Mouse (Mus musculus): Measurements from ENCODE around the gene Gm32802.
"Not testable (repeated sequence)": the region's sequence is repeated elsewhere in the genome, so short reads cannot be mapped to it uniquely, and the experiment has no call there.

Gene Gm32802

DNA sequence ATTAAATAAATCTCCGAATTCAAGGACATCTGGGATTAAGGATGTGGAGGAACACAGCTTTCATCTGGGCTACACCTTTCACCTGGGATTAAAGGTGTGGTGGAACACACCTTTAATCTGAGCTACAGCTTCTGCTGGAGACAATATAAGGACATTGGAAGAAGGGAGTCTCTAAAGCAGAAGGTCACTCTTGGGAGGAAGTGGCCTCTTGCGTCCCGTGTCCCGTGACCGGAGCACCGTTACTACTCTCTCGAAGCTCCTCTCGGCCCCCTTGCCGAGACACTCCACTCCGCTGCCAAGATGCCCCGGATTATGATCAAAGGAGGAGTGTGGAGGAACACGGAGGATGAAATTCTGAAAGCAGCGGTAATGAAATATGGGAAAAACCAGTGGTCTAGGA is at the start of gene Gm32802:
Gene Gm32802 (plus strand): TSS at position 301 of the 400 bp plus-strand sequence.
- DNase-seq, result not testable (repeated sequence)

DNA sequence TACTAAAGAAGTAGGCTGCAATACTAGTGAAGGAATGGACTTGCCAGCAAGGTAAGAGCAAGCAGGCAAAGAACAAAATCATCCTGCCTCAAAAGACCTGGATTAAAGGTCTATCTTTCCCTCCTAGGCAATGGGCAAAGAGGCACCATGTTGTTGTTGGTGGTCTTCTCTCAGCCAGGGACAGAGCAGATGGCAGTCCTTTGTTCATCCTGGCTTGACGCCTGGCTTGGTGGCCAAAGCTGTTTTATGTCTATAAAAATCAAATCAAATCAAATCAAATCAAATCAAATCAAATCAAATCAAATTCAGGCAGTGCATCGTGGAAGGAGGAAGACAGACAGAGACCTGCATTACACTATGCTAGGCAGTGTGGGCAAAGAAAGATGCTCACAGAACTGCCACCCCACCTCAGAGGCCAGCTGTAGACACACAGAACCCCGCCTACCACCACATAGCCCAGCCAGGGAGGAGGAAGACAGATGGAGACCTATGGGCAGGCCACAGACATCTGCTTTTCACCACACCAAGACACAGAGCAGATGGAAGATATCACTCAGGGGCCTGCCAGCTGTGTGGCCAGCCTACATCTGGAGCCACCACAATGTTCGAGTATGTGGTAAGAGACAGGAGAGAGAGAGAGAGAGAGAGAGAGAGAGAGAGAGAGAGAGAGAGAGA is 42.6 kb upstream of the Gm32802 start:
- not testable (repeated sequence) for DNase-seq

DNA sequence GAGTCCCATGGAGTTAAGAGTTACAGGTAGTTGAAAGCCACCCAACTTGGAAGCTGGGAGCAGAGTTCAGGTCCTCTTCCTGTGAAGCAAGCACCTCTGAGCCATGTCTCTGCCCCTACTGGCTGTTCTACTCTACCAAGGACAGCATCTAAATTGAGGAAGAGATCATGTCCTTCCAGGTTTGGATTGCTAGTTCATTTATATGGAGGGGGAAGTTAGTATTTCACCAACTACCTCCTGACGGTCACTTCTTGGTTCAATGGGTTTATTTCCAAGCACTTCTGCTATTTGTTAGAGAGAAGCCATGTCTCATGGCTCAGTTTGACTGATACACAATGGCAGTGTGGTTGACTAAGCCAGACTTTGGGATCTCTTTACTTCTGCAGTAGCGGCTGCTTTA is 30.9 kb upstream of the Gm32802 start:
- DNase-seq, result not testable (repeated sequence)

DNA sequence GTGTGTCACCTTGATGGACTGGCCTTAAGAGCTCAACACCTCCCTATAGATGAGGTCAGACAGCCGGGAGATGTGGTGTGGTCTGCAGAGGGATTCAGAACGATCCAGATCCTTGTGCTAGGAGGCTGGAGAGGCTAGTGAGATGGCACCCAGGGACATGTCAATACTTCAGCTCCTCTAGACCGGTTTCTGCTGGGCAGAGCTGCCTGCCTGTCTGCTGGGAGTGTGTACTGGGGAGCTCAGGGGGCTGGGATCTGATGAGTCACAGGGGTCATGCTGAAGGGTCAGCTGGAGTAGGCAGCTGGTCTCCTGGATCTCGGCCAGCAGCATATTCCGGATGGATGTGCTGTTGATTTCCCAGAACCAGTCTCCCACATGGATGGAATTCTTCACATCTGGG is 25.9 kb upstream of the Gm32802 start:
- DNase-seq, result not testable (repeated sequence)

- not testable (repeated sequence) for DNase-seq
Observed at GRCm38 (mm10) chr10:118240680-118241079, 17.8 kb upstream of the Gm32802 start, which contains the start of gene Gm32717. Gene Gm32717 (minus strand): TSS chr10:118240780.

- peak in 1 of 2 experiments; percentile 4 for DNase-seq
Observed at GRCm38 (mm10) chr10:118249006-118249595, 9.4 kb upstream of the Gm32802 start.

GRCm38 (mm10) chr10:118250852-118251295 is 7.6 kb upstream of the Gm32802 start:
- DNase-seq, result peak; percentile 71 to 75

DNA sequence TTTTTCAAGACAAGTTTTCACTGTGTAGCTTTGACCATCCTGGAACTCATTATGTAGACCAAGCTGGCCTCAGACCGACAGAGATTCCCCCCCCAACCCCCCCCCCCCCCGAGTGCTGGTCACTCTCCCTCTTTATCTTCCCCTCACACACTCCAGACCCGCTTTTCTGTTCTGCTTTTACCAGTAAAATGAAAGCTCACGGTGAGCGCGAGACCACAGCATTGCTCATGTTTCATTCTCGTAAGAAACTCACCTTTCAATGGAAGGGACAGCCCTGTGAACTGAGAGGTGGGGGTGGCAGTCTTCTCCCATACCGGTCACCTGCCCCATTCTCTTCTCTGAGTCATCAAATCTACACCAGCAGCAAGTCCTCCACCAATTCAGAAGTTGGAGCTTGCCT is 10.3 kb downstream of the Gm32802 start:
- not testable (repeated sequence) for DNase-seq

- not testable (repeated sequence) for DNase-seq
Observed at GRCm38 (mm10) chr10:118271416-118271815, 12.9 kb downstream of the Gm32802 start.

GRCm38 (mm10) chr10:118278069-118278468 is 19.6 kb downstream of the Gm32802 start:
- not testable (repeated sequence) for DNase-seq

DNA sequence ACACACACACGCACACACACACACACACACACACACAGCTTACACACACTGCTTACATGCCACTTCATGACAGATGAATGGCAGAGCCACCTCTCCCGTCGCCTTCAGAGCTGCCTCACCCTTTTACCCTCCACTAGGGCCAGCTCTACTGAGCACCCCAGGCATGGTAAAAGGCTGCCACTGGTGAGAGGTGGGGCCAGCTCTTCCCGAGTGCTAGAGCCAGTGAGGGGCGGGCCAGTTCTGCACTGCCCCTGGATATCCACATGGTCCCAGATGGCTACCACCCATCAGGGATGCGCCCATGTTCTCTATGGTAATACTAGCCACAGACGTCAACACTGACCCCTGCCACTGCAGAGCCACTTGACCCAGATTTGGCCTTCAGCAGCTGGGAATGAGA is 24.1 kb downstream of the Gm32802 start:
- DNase-seq, result not testable (repeated sequence)

DNA sequence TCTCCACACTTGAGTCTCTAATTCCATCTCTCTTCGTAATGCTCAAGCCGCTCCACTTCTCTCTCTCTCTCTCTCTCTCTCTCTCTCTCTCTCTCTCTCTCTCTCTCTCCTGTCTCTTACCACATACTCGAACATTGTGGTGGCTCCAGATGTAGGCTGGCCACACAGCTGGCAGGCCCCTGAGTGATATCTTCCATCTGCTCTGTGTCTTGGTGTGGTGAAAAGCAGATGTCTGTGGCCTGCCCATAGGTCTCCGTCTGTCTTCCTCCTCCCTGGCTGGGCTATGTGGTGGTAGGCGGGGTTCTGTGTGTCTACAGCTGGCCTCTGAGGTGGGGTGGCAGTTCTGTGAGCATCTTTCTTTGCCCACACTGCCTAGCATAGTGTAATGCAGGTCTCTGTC is 24.5 kb downstream of the Gm32802 start:
- DNase-seq, result not testable (repeated sequence)

DNA sequence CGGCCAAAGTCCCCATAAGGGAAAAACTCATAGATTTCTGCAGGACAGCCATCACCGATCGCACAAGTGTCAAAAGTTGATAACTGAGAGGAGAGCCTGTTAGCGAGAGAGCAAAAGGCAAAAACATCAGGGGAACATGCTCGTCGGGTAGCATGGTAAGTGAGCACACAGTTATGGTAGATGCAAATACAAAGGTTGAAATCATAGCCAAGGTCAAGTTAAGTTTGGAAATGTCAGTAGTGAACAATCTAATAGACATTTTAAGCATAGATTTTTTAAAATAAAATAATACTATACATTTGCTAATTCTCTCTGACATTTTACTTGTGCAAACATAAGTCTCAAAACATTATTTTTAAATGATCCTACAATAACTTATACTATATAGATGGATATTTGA is 36.5 kb downstream of the Gm32802 start, which contains the start of gene Iltifb:
Gene Iltifb (minus strand): TSS at position 101 of the 400 bp plus-strand sequence.
- DNase-seq, result no peak

- DNase-seq, result not testable (repeated sequence)
Observed at GRCm38 (mm10) chr10:118302133-118302532, 43.6 kb downstream of the Gm32802 start.
